Comparison of ENCODE assay signal across 8 mouse cellular contexts in the genomic region with DNA sequence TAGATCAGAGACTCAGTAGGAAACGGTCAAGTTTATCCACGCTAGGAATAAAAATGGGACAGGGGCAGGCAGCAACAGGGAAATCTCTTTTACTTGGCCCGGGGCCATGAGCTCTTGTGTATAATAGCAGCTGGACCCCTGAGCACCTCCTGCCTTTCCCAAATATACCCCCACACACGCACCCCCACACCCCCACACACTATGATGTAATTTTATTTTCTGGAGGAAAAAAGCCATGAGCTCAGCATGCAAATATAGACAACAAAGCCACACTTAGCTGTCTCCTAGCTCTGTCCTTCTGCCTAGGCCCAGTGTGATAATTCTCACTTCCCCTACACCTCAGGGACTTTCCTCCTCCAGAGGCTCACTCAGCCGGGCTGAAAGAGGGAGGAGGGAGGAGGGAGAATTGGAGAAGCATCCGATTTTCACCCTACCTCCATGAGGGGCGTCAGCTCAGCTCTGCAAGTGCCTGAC. TPM values are rescaled to one million over a fixed set of nuclear protein-coding genes. Genes with fewer than 3 reads are reported as not detected.
DNase-seq lines count a peak whose midpoint lies in the region; ATAC-seq lines count a peak whose summit lies in the region.

No protein-coding gene starts in this region.

- peaks cover 3% of the 10 kb centered on the region; the same call in 1 of the 2 replicates for H3K36me3 ChIP-seq in hindbrain, embryonic 10.5 days
- no peaks in the 10 kb centered on the region for H3K36me3 ChIP-seq in liver, embryonic 16.5 days (ENCODE audit: control insufficient read depth, insufficient read depth)

- 20% methylated on average over 7 of the region's 7 CpGs for WGBS in hindbrain, embryonic 10.5 days
- WGBS in liver, embryonic 16.5 days (ENCODE audit: insufficient replicate concordance) = 32% methylated on average over 7 of the region's 7 CpGs

- peak overlapping the region; percentile 69 for H3K4me3 ChIP-seq in hindbrain, embryonic 10.5 days
- H3K4me3 ChIP-seq in liver, embryonic 16.5 days (ENCODE audit: low read depth, low read length) = no peak overlapping the region

- peaks cover 61% of the 10 kb centered on the region for H3K4me1 ChIP-seq in hindbrain, embryonic 10.5 days (replicated peaks)
- H3K4me1 ChIP-seq in liver, embryonic 16.5 days (ENCODE audit: control insufficient read depth, low read depth, low read length) = peaks cover 11% of the 10 kb centered on the region

- no peaks in the 10 kb centered on the region for H3K27me3 ChIP-seq in hindbrain, embryonic 10.5 days (ENCODE audit: insufficient read depth, poor library complexity, severe bottlenecking)
- H3K27me3 ChIP-seq in liver, embryonic 16.5 days (ENCODE audit: control insufficient read depth, insufficient read depth, low read depth, low read length) = peaks cover 7% of the 10 kb centered on the region

- H3K9me3 ChIP-seq in hindbrain, embryonic 10.5 days = no peaks in the 10 kb centered on the region
- H3K9me3 ChIP-seq in liver, embryonic 16.5 days (replicated peaks; ENCODE audit: control insufficient read depth, low read length) = no peaks in the 10 kb centered on the region

- no peak for DNase-seq in frontal cortex, adult 2 months (ENCODE audit: extremely low spot score in 1 of 2, low spot score in 1 of 2)
- DNase-seq in right cerebral cortex, postnatal 14 days = peak; percentile 55
- DNase-seq in right cerebral cortex, postnatal 4 days = no peak
- no peak for DNase-seq in hindbrain, embryonic 10.5 days (ENCODE audit: low spot score)
- no peak for DNase-seq in adrenal gland, adult 8-10 months
- no peak for DNase-seq in spleen, postnatal 10 days (ENCODE audit: low spot score in 2 of 2)

- ATAC-seq in frontal cortex, adult (ENCODE audit: low TSS enrichment) = peak; percentile 50
- no peak for ATAC-seq in liver, embryonic 16.5 days (ENCODE audit: low read depth)

- H3K27ac ChIP-seq in hindbrain, embryonic 10.5 days = peak overlapping the region; percentile 94
- no peak overlapping the region for H3K27ac ChIP-seq in liver, embryonic 16.5 days (ENCODE audit: low read length)

- H3K9ac ChIP-seq in liver, embryonic 16.5 days (ENCODE audit: low read depth, low read length) = no peak overlapping the region; the same call in 1 of the 2 replicates

- peak overlapping the region; percentile 44; the same call in 1 of the 2 replicates for H3K4me2 ChIP-seq in liver, embryonic 16.5 days (ENCODE audit: low read depth, low read length)

RNA-seq across cellular contexts. Expression of gene Pea15a, which starts 0.5 kb away (rescaled TPM):
- polyA plus RNA-seq in frontal cortex, adult 2 months (2012; rRNA removed) = 538 and 542 TPM in 2 replicates
- polyA plus RNA-seq in hindbrain, embryonic 10.5 days (2016; fragmentation: Nextera tagmentation; extraction: Ambion mirVana) = 295 and 370 TPM in 2 replicates
- 20.6 and 21.5 TPM in 2 replicates for polyA plus RNA-seq in liver, embryonic 16.5 days (2015; fragmentation: Nextera tagmentation; extraction: Ambion mirVana)
- total RNA-seq in adrenal gland, adult 8-10 months (2022) = 10 to 100 TPM; 48.4 to 89.7 (median 63.1) TPM

RNA-seq across cellular contexts. Expression of gene Casq1, which starts 12.5 kb away (rescaled TPM):
- 1.4 TPM in 2 replicates for polyA plus RNA-seq in frontal cortex, adult 2 months (2012; rRNA removed)
- 1.3 and 2.0 TPM in 2 replicates for polyA plus RNA-seq in hindbrain, embryonic 10.5 days (2016; fragmentation: Nextera tagmentation; extraction: Ambion mirVana)
- 2.6 and 7.5 TPM in 2 replicates for polyA plus RNA-seq in liver, embryonic 16.5 days (2015; fragmentation: Nextera tagmentation; extraction: Ambion mirVana)
- total RNA-seq in adrenal gland, adult 8-10 months (2022) = under 1 TPM in 3 of 4 experiments, not detected in 1; 0.21 to 0.30 (median 0.29) TPM

RNA-seq across cellular contexts. Expression of gene Atp1a4, which starts 51.1 kb away (rescaled TPM):
- polyA plus RNA-seq in frontal cortex, adult 2 months (2012; rRNA removed) = not detected in 2 replicates
- polyA plus RNA-seq in hindbrain, embryonic 10.5 days (2016; fragmentation: Nextera tagmentation; extraction: Ambion mirVana) = not detected in 2 replicates
- polyA plus RNA-seq in liver, embryonic 16.5 days (2015; fragmentation: Nextera tagmentation; extraction: Ambion mirVana) = not detected in 2 replicates
- total RNA-seq in adrenal gland, adult 8-10 months (2022) = 1 to 10 TPM in 2 of 4 experiments, under 1 TPM in 2; 0.12 to 1.1 (median 0.76) TPM

RNA-seq across cellular contexts. Expression of gene Igsf8, which starts 54.3 kb away (rescaled TPM):
- 230 and 251 TPM in 2 replicates for polyA plus RNA-seq in frontal cortex, adult 2 months (2012; rRNA removed)
- polyA plus RNA-seq in hindbrain, embryonic 10.5 days (2016; fragmentation: Nextera tagmentation; extraction: Ambion mirVana) = 63.5 and 142 TPM in 2 replicates
- polyA plus RNA-seq in liver, embryonic 16.5 days (2015; fragmentation: Nextera tagmentation; extraction: Ambion mirVana) = 16.8 and 20.6 TPM in 2 replicates
- 10 to 100 TPM; 32.7 to 37.0 (median 35.8) TPM for total RNA-seq in adrenal gland, adult 8-10 months (2022)

RNA-seq across cellular contexts. Expression of gene Dcaf8, which starts 59.3 kb away (rescaled TPM):
- 92.6 and 102 TPM in 2 replicates for polyA plus RNA-seq in frontal cortex, adult 2 months (2012; rRNA removed)
- polyA plus RNA-seq in hindbrain, embryonic 10.5 days (2016; fragmentation: Nextera tagmentation; extraction: Ambion mirVana) = 120 and 125 TPM in 2 replicates
- 61.2 and 61.3 TPM in 2 replicates for polyA plus RNA-seq in liver, embryonic 16.5 days (2015; fragmentation: Nextera tagmentation; extraction: Ambion mirVana)
- 100 to 1,000 TPM; 141 to 189 (median 156) TPM for total RNA-seq in adrenal gland, adult 8-10 months (2022)

Comparison
In these comparisons a context has a peak if more than half of its experiments do, and no peak if none do; other contexts are left out.
1. RNA of gene Pea15a, which starts 0.5 kb away (polyA plus RNA-seq): 538 to 542 TPM in frontal cortex, adult 2 months and 295 to 370 TPM in hindbrain, embryonic 10.5 days; 20.6 to 21.5 TPM in liver, embryonic 16.5 days; every median in the first group is over 10 times any median in the second.